Mouse (Mus musculus): ENCODE data around the gene Lrrc15. TPM values are rescaled to one million over a fixed set of nuclear protein-coding genes. Genes with fewer than 3 reads are reported as not detected.
A peak's percentile ranks its signal among the peaks of the same experiment; 100 is the strongest.

Lrrc15 gene
- polyA plus RNA-seq, 1 experiment from 2014 or later, result 0.37 TPM

- Histone ChIP-seq H3K27me3 (replicated peaks) (peaks cover 20% of the 10 kb centered on the region), H3K4me1 (no peaks in the 10 kb centered on the region), H3K27ac (replicated peaks) (no peak overlapping the region), H3K4me2 (no peak overlapping the region), H3K36me3 (no peaks in the 10 kb centered on the region), H3K9me3 (replicated peaks) (no peaks in the 10 kb centered on the region), H3K9ac (replicated peaks) (no peak overlapping the region), H3K4me3 (replicated peaks) (no peak overlapping the region)
- WGBS, result 90% methylated on average over 6 of the region's 6 CpGs
- ATAC-seq (ENCODE audit: low FRiP score), result no peak
These were observed 19.6 kb upstream of the Lrrc15 start for GRCm38 (mm10) chr16:30302686-30303085.

DNA sequence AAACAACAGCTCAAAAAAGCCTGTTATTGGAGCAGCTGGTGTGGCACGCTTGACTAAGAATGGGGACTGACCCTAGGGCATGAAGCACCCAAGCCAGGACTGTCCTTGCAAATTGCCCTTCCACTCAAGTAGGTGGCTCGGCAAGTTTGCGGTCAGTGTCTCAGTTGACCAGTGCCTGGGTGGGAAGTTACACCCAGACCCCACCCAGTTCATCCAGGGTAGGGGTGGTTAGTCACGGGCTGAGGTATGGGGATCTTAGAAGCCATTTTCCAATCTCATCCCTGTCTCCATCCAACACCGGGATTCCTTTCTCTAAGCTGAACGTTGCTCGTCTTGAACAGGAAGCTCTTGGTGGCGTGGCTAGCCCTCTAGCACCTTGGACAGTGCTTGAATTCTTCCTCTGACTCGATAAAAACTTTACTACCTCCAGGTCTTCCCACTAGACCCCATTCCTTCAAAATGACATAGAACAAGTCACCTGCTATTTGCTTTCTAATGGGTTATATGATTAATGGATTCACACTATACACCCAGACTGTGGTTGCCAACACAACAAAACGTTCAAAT is 16.7 kb upstream of the Lrrc15 start:
- Histone ChIP-seq H3K27me3 (replicated peaks) (0 out of 2 replicates have a peak, but pooled peaks cover 5% of the 10 kb centered on the region), H3K9me3 (replicated peaks) (no peaks in the 10 kb centered on the region), H3K4me2 (no peak overlapping the region), H3K27ac (replicated peaks) (no peak overlapping the region), H3K4me3 (replicated peaks) (no peak overlapping the region), H3K9ac (replicated peaks) (no peak overlapping the region), H3K36me3 (no peaks in the 10 kb centered on the region), H3K4me1 (no peaks in the 10 kb centered on the region)
- ATAC-seq (ENCODE audit: low FRiP score), result no peak
- 77% methylated on average over 10 of the region's 10 CpGs for WGBS

DNA sequence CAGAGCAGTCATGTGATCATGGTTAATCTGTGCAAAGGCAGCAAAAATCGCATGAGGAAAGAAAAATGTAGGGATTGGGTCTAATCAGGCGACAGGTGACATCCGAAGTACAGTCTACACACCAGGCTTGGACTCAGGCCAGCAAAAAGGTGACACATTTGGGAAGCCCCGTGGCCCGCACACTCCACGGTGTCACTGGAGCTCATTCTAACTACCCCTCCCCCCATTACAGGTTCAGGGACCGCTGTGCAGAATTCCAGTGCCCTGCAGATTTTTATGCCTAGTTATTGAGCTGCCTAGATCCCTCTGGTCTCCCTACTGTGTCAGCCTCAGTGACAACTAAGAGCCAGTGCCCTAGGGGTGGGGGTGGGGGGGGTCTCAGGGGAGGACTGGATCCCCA is 14.4 kb upstream of the Lrrc15 start:
- no peak overlapping the region for H3K27ac ChIP-seq (replicated peaks)
- no peaks in the 10 kb centered on the region for H3K36me3 ChIP-seq
- H3K9ac ChIP-seq (replicated peaks), result no peak overlapping the region
- no peaks in the 10 kb centered on the region for H3K4me1 ChIP-seq
- WGBS, result 91% methylated on average over 7 of the region's 7 CpGs
- H3K4me3 ChIP-seq (replicated peaks), result no peak overlapping the region
- no peaks in the 10 kb centered on the region for H3K9me3 ChIP-seq (replicated peaks)
- H3K27me3 ChIP-seq (replicated peaks), result no peaks in the 10 kb centered on the region
- no peak for ATAC-seq (ENCODE audit: low FRiP score)
- no peak overlapping the region for H3K4me2 ChIP-seq

DNA sequence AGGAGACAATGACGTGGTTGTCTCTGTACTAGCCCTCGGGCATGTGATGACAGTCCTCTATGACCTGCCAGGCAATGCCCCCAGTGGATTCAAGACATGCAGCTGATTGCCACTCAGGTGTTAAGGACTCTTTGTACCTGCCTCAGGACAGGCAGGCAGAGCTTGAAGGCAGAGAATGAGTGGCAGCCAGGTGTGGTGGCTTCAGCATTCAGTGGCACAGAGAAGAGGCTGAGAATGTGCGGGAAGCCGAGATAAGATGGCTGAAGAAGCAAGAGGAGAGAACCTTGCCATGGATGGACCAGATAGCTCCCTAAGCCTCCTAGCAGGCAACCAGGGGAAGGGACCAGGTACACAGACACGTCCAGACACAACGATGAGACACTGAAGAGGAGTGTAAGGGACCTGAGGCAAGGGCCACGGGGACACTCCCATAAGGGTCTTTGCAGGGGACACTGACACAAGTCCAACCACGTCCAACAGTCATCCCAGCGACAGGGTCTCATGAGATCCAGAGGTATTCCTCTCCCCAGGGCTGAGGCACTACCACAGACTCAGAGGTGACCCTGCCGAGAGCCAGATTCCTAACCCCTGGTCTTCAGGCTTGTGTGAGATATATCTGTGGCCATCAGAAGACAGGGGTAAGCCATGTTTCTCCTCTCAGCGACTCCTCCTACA is 13.7 kb upstream of the Lrrc15 start:
- Histone ChIP-seq H3K9me3 (replicated peaks) (no peaks in the 10 kb centered on the region), H3K27me3 (replicated peaks) (no peaks in the 10 kb centered on the region), H3K27ac (replicated peaks) (no peak overlapping the region), H3K4me3 (replicated peaks) (no peak overlapping the region), H3K9ac (replicated peaks) (no peak overlapping the region), H3K4me2 (no peak overlapping the region), H3K36me3 (no peaks in the 10 kb centered on the region), H3K4me1 (no peaks in the 10 kb centered on the region)
- no peak for ATAC-seq (ENCODE audit: low FRiP score)
- 90% methylated on average over 11 of the region's 11 CpGs for WGBS

DNA sequence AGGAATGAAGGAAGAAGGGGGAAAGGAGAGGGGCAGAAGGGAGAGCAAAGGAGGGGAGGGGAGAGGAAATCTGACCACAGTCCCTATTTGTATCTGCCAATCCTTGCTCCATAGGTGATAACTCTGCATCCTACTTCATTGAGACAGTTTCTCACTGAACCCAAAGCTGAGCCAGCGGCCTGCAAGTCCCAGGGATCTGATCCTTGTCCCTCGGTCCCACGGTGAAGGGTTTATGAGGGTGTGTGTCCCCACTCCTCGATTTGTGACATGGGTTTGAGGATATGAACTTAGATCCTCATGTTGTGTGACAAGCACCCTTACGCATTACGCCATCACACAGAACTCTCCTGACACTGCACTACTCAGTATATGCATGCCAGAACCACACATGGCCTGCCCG is 12.1 kb upstream of the Lrrc15 start:
- H3K9ac ChIP-seq (replicated peaks), result no peak overlapping the region
- 94% methylated on average over 7 of the region's 7 CpGs for WGBS
- ATAC-seq (ENCODE audit: low FRiP score), result no peak
- no peak overlapping the region for H3K4me2 ChIP-seq
- no peak overlapping the region for H3K27ac ChIP-seq (replicated peaks)
- no peaks in the 10 kb centered on the region for H3K9me3 ChIP-seq (replicated peaks)
- H3K4me1 ChIP-seq, result no peaks in the 10 kb centered on the region
- no peaks in the 10 kb centered on the region for H3K27me3 ChIP-seq (replicated peaks)
- no peaks in the 10 kb centered on the region for H3K36me3 ChIP-seq
- no peak overlapping the region for H3K4me3 ChIP-seq (replicated peaks)

DNA sequence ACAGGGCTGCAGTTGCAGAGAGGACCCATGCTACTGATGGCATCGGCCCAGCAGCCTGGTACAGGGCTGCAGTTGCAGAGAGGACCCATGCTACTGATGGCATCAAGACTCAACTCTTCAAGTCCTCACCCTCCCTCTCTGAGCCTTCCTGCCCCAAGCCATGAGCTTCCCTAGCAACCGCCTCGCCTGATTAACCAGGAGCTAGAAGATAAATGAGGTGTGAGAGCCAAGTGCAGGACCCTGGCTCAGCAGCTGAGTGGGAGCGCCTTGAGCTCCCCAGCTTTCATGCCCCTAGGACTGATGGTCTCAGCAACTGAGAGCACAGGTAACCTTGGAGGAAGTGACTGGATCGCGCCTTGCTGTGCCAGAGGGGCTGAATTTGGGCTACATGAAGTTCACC is 7.4 kb upstream of the Lrrc15 start:
- ATAC-seq (ENCODE audit: low FRiP score), result no peak
- no peaks in the 10 kb centered on the region for H3K9me3 ChIP-seq (replicated peaks)
- no peak overlapping the region for H3K4me3 ChIP-seq (replicated peaks)
- no peaks in the 10 kb centered on the region for H3K4me1 ChIP-seq
- no peak overlapping the region for H3K4me2 ChIP-seq
- no peak overlapping the region for H3K9ac ChIP-seq (replicated peaks)
- no peaks in the 10 kb centered on the region for H3K36me3 ChIP-seq
- H3K27ac ChIP-seq (replicated peaks), result no peak overlapping the region
- WGBS, result 68% methylated on average over 6 of the region's 6 CpGs
- H3K27me3 ChIP-seq (replicated peaks), result no peaks in the 10 kb centered on the region

DNA sequence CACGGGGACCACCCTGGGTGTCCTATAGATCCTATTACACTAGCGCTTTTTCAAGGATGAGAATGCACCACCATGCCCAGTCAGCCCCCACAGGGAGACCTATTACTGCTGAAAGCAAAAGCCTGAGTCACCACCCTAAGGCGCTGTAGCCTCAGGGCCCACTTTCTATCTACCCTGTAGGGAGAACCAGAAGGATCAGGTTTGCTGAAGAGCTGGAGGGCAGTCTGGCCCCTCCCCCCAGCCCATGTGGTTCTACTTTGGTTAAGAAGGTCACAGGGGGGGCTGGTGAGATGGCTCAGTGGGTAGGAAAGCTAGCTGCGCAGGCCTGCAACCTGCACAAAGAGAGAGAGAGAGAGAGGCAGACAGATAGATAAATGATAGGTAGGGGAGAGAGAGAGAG is 2.6 kb upstream of the Lrrc15 start:
- no peaks in the 10 kb centered on the region for H3K36me3 ChIP-seq
- no peak overlapping the region for H3K27ac ChIP-seq (replicated peaks)
- H3K4me1 ChIP-seq, result peaks cover 18% of the 10 kb centered on the region
- 66% methylated on average over 4 of the region's 4 CpGs for WGBS
- H3K9ac ChIP-seq (replicated peaks), result no peak overlapping the region
- no peak for ATAC-seq (ENCODE audit: low FRiP score)
- peaks cover 40% of the 10 kb centered on the region for H3K27me3 ChIP-seq (replicated peaks)
- H3K4me2 ChIP-seq, result no peak overlapping the region
- no peak overlapping the region for H3K4me3 ChIP-seq (replicated peaks)
- no peaks in the 10 kb centered on the region for H3K9me3 ChIP-seq (replicated peaks)

DNA sequence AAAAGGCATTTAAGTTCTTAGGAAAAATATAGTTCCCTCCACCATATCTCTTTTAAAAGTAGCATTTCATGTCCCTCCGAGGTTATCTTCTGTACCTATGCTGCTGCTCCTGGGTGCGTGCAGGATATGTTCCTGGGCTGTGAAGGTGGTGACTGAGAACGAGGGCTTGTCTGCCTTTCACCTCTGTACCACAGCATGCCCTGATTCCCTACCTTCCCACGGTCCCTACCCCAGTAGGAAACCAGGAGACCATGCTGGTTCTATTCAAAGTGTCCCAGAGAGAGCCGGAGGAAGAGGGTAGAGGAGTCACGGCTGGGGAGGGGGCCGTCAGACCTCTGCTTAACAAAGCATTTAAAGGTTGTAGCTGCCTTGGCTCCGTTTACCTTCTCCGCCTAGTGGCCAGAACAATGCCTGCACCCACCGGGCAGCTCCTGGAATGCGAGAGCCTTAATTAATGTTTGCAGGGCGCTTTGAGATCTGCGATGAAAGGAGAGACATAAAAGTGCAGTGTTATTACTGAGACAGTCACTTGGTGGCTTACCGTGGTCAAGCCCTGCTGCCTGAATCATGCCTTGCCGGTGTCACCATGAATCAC is 784 bp upstream of the Lrrc15 start:
- H3K36me3 ChIP-seq, result no peaks in the 10 kb centered on the region
- peaks cover 18% of the 10 kb centered on the region for H3K4me1 ChIP-seq
- H3K9ac ChIP-seq (replicated peaks), result no peak overlapping the region
- ATAC-seq (ENCODE audit: low FRiP score), result peak; percentile 53; the same call in 1 of the 2 replicates
- no peak overlapping the region for H3K27ac ChIP-seq (replicated peaks)
- H3K9me3 ChIP-seq (replicated peaks), result no peaks in the 10 kb centered on the region
- H3K4me3 ChIP-seq (replicated peaks), result peak overlapping the region; percentile 26
- whole genome bisulfite sequencing, result 2% methylated on average over 15 of the region's 15 CpGs
- peaks cover 40% of the 10 kb centered on the region for H3K27me3 ChIP-seq (replicated peaks)
- peak overlapping the region; percentile 59 for H3K4me2 ChIP-seq

- H3K4me2 ChIP-seq, result no peak overlapping the region
- WGBS, result 5% methylated on average over 4 of the region's 4 CpGs
These were observed 2.3 kb downstream of the Lrrc15 start for GRCm38 (mm10) chr16:30280676-30281297.

GRCm38 (mm10) chr16:30278406-30278805 is 4.7 kb downstream of the Lrrc15 start:
- no peak overlapping the region for H3K27ac ChIP-seq (replicated peaks)
- no peak overlapping the region for H3K4me2 ChIP-seq
- H3K9me3 ChIP-seq (replicated peaks), result no peaks in the 10 kb centered on the region
- H3K9ac ChIP-seq (replicated peaks), result no peak overlapping the region
- ATAC-seq (ENCODE audit: low FRiP score), result no peak
- H3K36me3 ChIP-seq, result no peaks in the 10 kb centered on the region
- peaks cover 24% of the 10 kb centered on the region for H3K27me3 ChIP-seq (replicated peaks)
- H3K4me3 ChIP-seq (replicated peaks), result no peak overlapping the region
- peaks cover 13% of the 10 kb centered on the region for H3K4me1 ChIP-seq
- WGBS, result 57% methylated on average over 11 of the region's 11 CpGs

More at GRCm38 (mm10) chr16:30280676-30281297, 2.3 kb downstream of the Lrrc15 start:
- Histone ChIP-seq H3K27ac (replicated peaks) (no peak overlapping the region), H3K27me3 (replicated peaks) (peaks cover 40% of the 10 kb centered on the region), H3K9ac (replicated peaks) (no peak overlapping the region), H3K4me1 (peaks cover 22% of the 10 kb centered on the region), H3K36me3 (no peaks in the 10 kb centered on the region), H3K4me3 (replicated peaks) (no peak overlapping the region), H3K9me3 (replicated peaks) (no peaks in the 10 kb centered on the region)
- ATAC-seq (ENCODE audit: low FRiP score), result no peak

- Histone ChIP-seq H3K4me2 (no peak overlapping the region), H3K27ac (replicated peaks) (no peak overlapping the region), H3K4me1 (peaks cover 17% of the 10 kb centered on the region), H3K36me3 (no peaks in the 10 kb centered on the region), H3K4me3 (replicated peaks) (no peak overlapping the region), H3K9ac (replicated peaks) (no peak overlapping the region), H3K27me3 (replicated peaks) (peaks cover under 1% of the 10 kb centered on the region; the same call in 1 of the 2 replicates), H3K9me3 (replicated peaks) (no peaks in the 10 kb centered on the region)
- ATAC-seq (ENCODE audit: low FRiP score), result no peak
- WGBS, result 73% methylated on average over 15 of the region's 15 CpGs
These were observed 7.3 kb downstream of the Lrrc15 start for GRCm38 (mm10) chr16:30275558-30276340.
